Mouse (Mus musculus): ENCODE data around the gene Xrcc3. TPM values are rescaled to one million over a fixed set of nuclear protein-coding genes. Genes with fewer than 3 reads are reported as not detected.

The Xrcc3 gene
- polyA plus RNA-seq (2015; fragmentation: Nextera tagmentation; extraction: Ambion mirVana), result 6.0 and 7.0 TPM in 2 replicates

DNA sequence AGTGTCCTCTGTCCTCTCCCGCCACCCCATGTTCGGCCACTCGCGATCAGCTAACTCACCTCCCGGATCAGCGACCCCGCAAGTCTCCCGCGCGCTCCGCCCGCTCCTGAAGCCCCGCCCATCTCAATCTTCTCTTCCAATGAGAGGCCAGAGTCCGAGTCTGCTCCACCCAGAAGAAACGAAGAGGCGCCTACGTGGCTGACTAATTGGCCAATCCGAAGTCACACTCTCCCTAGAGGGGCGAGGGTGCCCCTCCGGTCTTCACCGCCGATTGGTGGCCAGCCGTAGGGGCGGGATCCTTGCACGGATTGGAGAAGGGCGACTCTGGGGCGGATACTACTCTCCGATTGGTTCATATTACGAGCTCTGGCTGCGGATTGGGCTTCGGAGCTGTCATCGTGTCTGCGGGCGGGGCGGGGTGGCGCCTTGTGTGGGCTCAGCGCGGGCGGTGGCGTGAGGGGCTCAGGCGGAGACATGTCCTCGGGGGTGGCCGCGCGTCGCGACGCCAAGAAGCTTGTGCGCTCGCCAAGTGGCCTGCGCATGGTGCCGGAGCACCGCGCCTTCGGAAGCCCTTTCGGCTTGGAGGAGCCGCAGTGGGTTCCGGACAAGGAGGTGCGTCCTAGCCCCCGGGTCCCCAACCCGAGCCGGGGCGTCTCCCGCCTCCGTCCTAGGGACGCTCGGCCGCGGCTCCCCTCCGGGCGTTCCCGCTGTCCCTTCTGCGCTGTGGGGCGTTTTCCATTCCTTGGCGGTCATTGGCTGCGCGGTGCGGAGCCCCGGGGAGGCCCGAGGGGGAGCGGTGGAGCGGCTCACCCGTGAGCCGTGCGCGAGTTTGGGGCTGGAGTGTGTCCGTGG is at the start of gene Xrcc3, which contains the start of gene Zfyve21:
Gene Xrcc3, minus strand, starts transcription at position 108 of the 852 bp plus-strand sequence.
Gene Zfyve21, plus strand, starts transcription at position 405 of the 852 bp plus-strand sequence.
- H3K9me3 ChIP-seq, result no peaks in the 10 kb centered on the region
- peak within 1 kb of the TSS; percentile 91 for H3K9ac ChIP-seq
- H3K4me3 ChIP-seq, result peak within 1 kb of the TSS; percentile 85
- H3K36me3 ChIP-seq, result peaks cover 15% of the 10 kb centered on the region
- peak; percentile 98 for ATAC-seq (ENCODE audit: extremely low read depth, insufficient number of reproducible peaks, low FRiP score, low TSS enrichment)
- no peaks in the 10 kb centered on the region for H3K27me3 ChIP-seq (replicated peaks)
- H3K27ac ChIP-seq (replicated peaks), result peak within 1 kb of the TSS; percentile 95
- peaks cover 69% of the 10 kb centered on the region for H3K4me1 ChIP-seq
- WGBS, result under 1% methylated on average over 87 of the region's 87 CpGs
- peak within 1 kb of the TSS; percentile 91 for H3K4me2 ChIP-seq

DNA sequence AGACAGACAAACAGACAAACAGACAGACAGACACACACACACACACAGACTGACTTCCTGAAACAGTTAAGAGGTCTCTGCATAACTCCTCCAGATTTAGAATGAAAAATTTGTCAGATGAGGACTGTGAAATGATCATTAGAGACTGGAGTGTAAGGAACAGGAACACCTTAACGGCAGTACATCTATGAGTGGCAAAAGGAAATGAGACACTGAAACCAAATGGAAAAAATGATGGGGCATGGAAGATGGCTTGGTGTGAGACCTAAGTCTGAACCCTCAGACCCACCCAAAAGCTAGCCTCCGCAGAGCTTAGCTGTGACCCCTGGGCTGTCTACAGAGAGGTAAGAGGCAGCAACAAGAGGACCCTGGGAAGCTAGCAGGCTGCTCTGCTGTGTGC is 41.8 kb upstream of the Xrcc3 start:
- peaks cover 10% of the 10 kb centered on the region for H3K4me1 ChIP-seq
- WGBS, result 76% methylated on average over 2 of the region's 2 CpGs
- no peak overlapping the region for H3K27ac ChIP-seq (replicated peaks)
- no peaks in the 10 kb centered on the region for H3K9me3 ChIP-seq
- no peak for ATAC-seq (ENCODE audit: extremely low read depth, insufficient number of reproducible peaks, low FRiP score, low TSS enrichment)
- H3K27me3 ChIP-seq (replicated peaks), result no peaks in the 10 kb centered on the region
- H3K36me3 ChIP-seq, result peaks cover 47% of the 10 kb centered on the region
- no peak overlapping the region for H3K4me3 ChIP-seq
- H3K9ac ChIP-seq, result no peak overlapping the region
- no peak overlapping the region for H3K4me2 ChIP-seq

DNA sequence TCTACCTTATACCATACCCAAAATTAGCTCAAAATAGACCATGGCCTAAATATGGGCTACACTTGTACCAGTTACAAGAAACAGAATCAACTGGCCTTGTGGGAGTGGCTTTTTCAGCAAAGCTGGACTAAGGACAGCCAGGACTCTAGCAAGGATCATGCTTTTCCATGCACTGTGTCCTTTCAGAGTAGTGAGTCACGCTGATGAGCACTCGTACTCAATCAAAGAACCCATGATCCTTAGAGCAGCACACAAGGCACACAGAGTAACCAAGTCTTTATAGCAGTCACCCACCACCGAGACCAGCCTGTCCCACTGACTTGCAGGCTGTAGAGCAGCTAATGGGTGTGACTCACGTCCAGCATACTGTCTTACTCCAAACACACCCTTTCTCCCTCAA is 39.9 kb upstream of the Xrcc3 start:
- H3K4me1 ChIP-seq, result peaks cover 11% of the 10 kb centered on the region
- peaks cover 38% of the 10 kb centered on the region for H3K36me3 ChIP-seq
- H3K27ac ChIP-seq (replicated peaks), result no peak overlapping the region
- H3K9me3 ChIP-seq, result no peaks in the 10 kb centered on the region
- no peak overlapping the region for H3K9ac ChIP-seq
- H3K4me3 ChIP-seq, result no peak overlapping the region
- no peak overlapping the region for H3K4me2 ChIP-seq
- WGBS, result 72% methylated on average over 4 of the region's 4 CpGs
- H3K27me3 ChIP-seq (replicated peaks), result no peaks in the 10 kb centered on the region
- no peak for ATAC-seq (ENCODE audit: extremely low read depth, insufficient number of reproducible peaks, low FRiP score, low TSS enrichment)

DNA sequence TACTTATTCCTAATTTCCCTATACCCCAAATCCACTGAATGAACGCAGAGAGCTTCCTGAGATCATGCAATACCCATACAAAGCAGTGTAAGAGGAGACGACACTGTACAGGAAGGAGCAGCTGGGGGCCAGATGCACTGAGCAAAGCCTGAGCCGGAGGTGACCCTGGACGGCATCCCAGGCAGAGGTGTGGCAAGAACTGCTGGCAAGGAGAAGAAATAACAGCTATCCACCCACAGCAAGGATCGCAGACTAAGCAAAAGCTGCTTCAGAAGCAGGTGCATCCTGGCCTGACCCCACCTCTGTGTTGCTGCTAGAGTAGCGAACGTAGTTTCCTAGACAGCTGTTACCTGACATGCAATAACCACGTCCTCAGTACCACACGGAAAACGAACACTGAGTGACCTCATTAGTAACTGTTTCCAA is 39.4 kb upstream of the Xrcc3 start:
- Histone ChIP-seq H3K4me1 (peaks cover 12% of the 10 kb centered on the region), H3K27ac (replicated peaks) (no peak overlapping the region), H3K9ac (no peak overlapping the region), H3K27me3 (replicated peaks) (no peaks in the 10 kb centered on the region), H3K36me3 (peaks cover 33% of the 10 kb centered on the region), H3K4me2 (no peak overlapping the region), H3K4me3 (no peak overlapping the region), H3K9me3 (no peaks in the 10 kb centered on the region)
- ATAC-seq (ENCODE audit: extremely low read depth, insufficient number of reproducible peaks, low FRiP score, low TSS enrichment), result no peak
- WGBS, result 59% methylated on average over 10 of the region's 10 CpGs

DNA sequence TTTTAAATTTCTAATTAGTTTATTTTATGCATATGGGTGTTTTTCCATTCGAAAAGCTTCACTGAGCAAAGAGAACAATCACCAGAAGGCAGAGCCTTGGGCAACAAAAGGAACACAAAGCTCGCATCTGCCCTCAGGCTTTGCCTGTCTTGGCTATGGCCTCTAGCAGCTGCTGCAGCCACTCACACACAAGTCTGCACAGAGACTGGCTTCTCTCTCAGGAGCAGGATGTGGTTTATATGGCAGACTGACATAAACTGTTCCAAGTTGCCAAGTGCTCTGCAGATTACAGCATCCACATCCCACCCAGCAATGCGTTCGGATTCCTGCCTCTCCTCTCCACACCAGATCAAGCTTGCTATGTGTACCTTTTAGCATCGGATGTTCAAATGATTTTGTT is 38.1 kb upstream of the Xrcc3 start:
- 74% methylated on average over 5 of the region's 5 CpGs for WGBS
- H3K9me3 ChIP-seq, result no peaks in the 10 kb centered on the region
- H3K9ac ChIP-seq, result no peak overlapping the region
- H3K4me1 ChIP-seq, result peaks cover 12% of the 10 kb centered on the region
- H3K36me3 ChIP-seq, result peaks cover 20% of the 10 kb centered on the region
- H3K27me3 ChIP-seq (replicated peaks), result no peaks in the 10 kb centered on the region
- ATAC-seq (ENCODE audit: extremely low read depth, insufficient number of reproducible peaks, low FRiP score, low TSS enrichment), result no peak
- H3K4me3 ChIP-seq, result no peak overlapping the region
- no peak overlapping the region for H3K4me2 ChIP-seq
- H3K27ac ChIP-seq (replicated peaks), result no peak overlapping the region

DNA sequence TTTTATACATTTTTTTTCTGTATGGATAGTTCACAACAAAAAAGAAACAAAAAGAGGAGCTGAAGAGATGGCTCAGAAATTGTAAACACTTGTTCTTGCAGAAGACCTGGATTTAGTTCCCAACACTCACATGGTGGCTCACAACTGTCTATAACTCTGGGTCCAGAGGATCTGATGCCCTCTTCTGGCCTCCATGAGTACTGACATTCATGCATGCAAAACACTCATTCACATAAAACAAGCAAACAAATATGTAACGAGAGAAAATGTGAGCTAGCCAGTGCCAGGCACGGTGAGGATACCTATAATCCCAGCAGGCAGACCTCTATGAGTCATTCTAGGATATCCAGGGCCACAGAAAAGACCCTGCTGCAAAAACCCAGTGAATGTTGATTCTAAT is 37.6 kb upstream of the Xrcc3 start:
- peaks cover 17% of the 10 kb centered on the region for H3K36me3 ChIP-seq
- no peaks in the 10 kb centered on the region for H3K27me3 ChIP-seq (replicated peaks)
- no peak for ATAC-seq (ENCODE audit: extremely low read depth, insufficient number of reproducible peaks, low FRiP score, low TSS enrichment)
- no peak overlapping the region for H3K4me2 ChIP-seq
- WGBS, result 65% methylated on average over 2 of the region's 2 CpGs
- no peak overlapping the region for H3K27ac ChIP-seq (replicated peaks)
- H3K9ac ChIP-seq, result no peak overlapping the region
- no peaks in the 10 kb centered on the region for H3K9me3 ChIP-seq
- H3K4me1 ChIP-seq, result peaks cover 12% of the 10 kb centered on the region
- no peak overlapping the region for H3K4me3 ChIP-seq

DNA sequence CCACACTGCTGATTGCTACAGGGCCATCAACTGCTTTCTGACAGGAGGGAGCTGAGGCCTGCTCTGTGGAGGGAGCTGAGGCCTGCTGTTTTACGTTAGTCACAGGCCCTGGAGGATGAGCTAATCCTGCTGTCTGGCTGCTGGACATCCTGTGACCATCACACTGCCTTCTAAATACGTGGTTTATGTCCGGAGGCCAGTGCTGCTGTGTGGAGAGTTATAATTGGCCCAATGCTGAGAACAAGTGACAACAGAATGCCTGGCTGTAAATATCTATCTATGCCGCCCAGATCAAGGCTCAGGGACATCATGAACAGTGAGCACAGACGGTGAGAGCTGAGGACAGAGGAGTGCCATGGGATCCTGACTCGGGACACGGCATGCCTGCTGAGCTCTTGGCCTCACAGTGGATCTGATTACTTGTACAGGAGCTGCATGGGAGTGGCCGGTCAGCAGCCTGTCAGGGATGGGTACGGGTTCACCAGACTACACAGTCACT is 34.7 kb upstream of the Xrcc3 start:
- no peak for ATAC-seq (ENCODE audit: extremely low read depth, insufficient number of reproducible peaks, low FRiP score, low TSS enrichment)
- H3K4me3 ChIP-seq, result no peak overlapping the region
- H3K36me3 ChIP-seq, result peaks cover 15% of the 10 kb centered on the region
- H3K9me3 ChIP-seq, result no peaks in the 10 kb centered on the region
- no peaks in the 10 kb centered on the region for H3K27me3 ChIP-seq (replicated peaks)
- WGBS, result 42% methylated on average over 9 of the region's 9 CpGs
- H3K9ac ChIP-seq, result peak overlapping the region; percentile 15; the same call in 1 of the 2 replicates
- peak overlapping the region; percentile 53 for H3K27ac ChIP-seq (replicated peaks)
- no peak overlapping the region for H3K4me2 ChIP-seq
- H3K4me1 ChIP-seq, result peaks cover 12% of the 10 kb centered on the region

DNA sequence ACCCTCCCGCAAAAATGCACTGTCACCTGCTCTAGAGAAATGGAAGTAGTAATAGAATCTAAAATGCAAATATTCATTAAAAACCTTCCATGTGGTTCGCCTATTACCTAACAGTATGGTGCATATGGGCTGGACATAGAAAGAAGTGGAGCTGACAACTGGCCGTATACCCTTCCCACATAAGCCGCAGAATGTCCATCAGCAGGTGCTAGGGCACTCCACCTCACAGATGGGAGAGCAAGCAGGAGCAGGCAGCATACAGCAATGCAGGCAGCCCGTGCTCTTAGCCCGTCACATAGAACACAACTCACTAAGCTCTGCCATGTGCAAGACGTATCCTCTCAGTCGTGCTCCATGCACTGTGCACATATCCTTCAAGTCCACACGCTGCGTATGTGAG is 33.1 kb upstream of the Xrcc3 start:
- Histone ChIP-seq H3K36me3 (peaks cover 26% of the 10 kb centered on the region), H3K27ac (replicated peaks) (no peak overlapping the region), H3K27me3 (replicated peaks) (no peaks in the 10 kb centered on the region), H3K9me3 (no peaks in the 10 kb centered on the region), H3K4me3 (no peak overlapping the region), H3K4me1 (0 out of 2 replicates have a peak, but pooled peaks cover 7% of the 10 kb centered on the region), H3K9ac (no peak overlapping the region), H3K4me2 (no peak overlapping the region)
- WGBS, result 88% methylated on average over 10 of the region's 10 CpGs
- no peak for ATAC-seq (ENCODE audit: extremely low read depth, insufficient number of reproducible peaks, low FRiP score, low TSS enrichment)

DNA sequence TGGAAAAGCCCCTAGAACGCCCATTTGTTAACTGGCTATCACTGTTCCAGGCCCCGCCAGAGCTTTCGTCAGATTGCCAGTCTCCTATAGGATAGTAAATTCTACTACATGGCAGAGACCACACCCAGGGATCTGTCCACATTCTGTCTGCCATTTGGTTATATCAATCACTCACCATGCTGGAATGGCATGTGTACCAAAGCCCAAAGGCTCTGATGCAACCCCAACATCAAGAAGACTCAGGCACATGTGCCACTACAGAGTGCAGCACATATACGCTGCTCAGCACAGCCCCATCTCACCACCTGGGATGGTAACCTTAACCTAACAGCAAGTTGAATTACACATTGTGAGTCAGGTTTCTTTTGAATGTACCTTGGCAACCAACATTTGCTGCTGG is 32.3 kb upstream of the Xrcc3 start:
- 90% methylated on average over 4 of the region's 4 CpGs for WGBS
- Histone ChIP-seq H3K4me3 (no peak overlapping the region), H3K4me2 (no peak overlapping the region), H3K9me3 (no peaks in the 10 kb centered on the region), H3K27me3 (replicated peaks) (no peaks in the 10 kb centered on the region), H3K9ac (no peak overlapping the region), H3K36me3 (peaks cover 34% of the 10 kb centered on the region), H3K27ac (replicated peaks) (no peak overlapping the region), H3K4me1 (0 out of 2 replicates have a peak, but pooled peaks cover 7% of the 10 kb centered on the region)
- no peak for ATAC-seq (ENCODE audit: extremely low read depth, insufficient number of reproducible peaks, low FRiP score, low TSS enrichment)

DNA sequence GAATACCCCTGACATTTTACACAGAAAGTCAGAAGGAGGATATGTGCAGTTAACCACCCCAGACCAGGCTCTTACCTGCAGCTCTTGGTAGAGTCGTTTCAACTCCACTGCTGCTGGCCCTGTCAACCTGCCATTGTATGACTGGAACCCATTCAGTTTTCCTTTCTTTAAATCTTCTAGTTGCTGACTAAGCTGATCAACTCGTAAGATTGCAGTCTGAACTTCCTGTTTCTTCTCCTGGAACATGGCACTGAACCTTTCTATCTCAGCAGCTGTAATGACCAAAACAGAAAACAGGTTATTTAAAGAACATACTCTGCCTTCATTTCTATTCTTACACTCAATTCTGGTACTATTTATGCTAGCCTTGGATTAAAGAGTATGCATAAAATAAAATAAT is 29.8 kb upstream of the Xrcc3 start:
- no peak overlapping the region for H3K4me2 ChIP-seq
- no peaks in the 10 kb centered on the region for H3K9me3 ChIP-seq
- no peak for ATAC-seq (ENCODE audit: extremely low read depth, insufficient number of reproducible peaks, low FRiP score, low TSS enrichment)
- 50% methylated on average over 2 of the region's 2 CpGs for WGBS
- H3K9ac ChIP-seq, result no peak overlapping the region
- 0 out of 2 replicates have a peak, but pooled peaks cover 5% of the 10 kb centered on the region for H3K4me1 ChIP-seq
- H3K4me3 ChIP-seq, result no peak overlapping the region
- H3K36me3 ChIP-seq, result peaks cover 55% of the 10 kb centered on the region
- no peaks in the 10 kb centered on the region for H3K27me3 ChIP-seq (replicated peaks)
- H3K27ac ChIP-seq (replicated peaks), result no peak overlapping the region

DNA sequence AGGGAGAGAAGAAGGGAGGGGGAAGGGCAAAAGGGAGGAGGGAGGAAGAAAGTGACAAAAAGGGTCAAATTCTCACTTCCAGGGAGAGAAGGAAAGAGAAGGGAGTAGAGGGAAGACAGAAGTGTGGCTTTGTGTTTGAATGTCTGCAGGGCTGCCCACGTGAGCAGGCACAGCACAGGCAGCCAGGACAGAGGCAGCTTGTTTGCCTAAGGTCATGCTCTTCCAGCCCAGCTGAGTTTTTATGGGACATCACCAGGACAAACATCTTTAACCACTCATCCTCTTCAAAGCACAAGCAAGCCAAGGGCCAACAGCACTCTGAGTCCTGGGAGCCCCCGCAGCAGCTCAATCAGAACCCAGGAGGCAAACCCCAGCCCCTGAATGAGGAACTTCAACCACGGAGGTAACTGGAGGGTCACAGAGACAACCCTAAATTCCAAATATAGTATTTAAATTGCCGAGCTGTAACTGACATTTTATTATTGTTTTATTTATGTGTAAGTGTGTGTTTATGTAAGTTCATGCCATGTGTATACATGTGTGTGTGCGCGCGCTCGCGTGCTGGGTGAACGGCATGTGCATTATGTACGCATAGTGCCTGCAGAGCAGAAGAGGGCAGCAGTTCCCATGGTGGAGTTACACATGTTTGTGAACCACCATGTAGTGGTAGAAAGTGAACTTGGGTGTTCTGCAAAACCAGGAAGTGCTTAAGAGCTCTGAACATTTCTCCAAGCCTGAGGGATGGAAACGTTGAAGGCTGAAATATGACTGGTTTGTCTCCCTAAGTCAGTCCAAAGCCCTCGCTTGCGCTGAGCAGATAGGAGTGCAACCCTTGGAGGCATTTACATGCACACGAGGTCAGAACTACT is 29.1 kb upstream of the Xrcc3 start:
- Histone ChIP-seq H3K4me3 (no peak overlapping the region), H3K4me2 (no peak overlapping the region), H3K27ac (replicated peaks) (no peak overlapping the region), H3K27me3 (replicated peaks) (no peaks in the 10 kb centered on the region), H3K4me1 (0 out of 2 replicates have a peak, but pooled peaks cover 4% of the 10 kb centered on the region), H3K9me3 (no peaks in the 10 kb centered on the region), H3K36me3 (peaks cover 62% of the 10 kb centered on the region), H3K9ac (no peak overlapping the region)
- no peak for ATAC-seq (ENCODE audit: extremely low read depth, insufficient number of reproducible peaks, low FRiP score, low TSS enrichment)
- 83% methylated on average over 15 of the region's 15 CpGs for WGBS
